Mouse (Mus musculus) T-cell, adult 2 months (primary cell): ENCODE data around the gene Tpd52l2.

ENCODE experiments used
- DNase-seq: peaks from one replicate; pipeline ENCODE4 v3.0.0; 2022; ENCODE audit warnings: low spot score

Gene Tpd52l2

GRCm38 (mm10) chr2:181487338-181488277 is 9.3 kb upstream of the Tpd52l2 start:
- DNase-seq = no peak

- peak; percentile 48 for DNase-seq
These were observed 5.3 kb upstream of the Tpd52l2 start for GRCm38 (mm10) chr2:181491432-181492205.

- no peak for DNase-seq
These were observed 4.7 kb upstream of the Tpd52l2 start for GRCm38 (mm10) chr2:181492206-181492605.

- no peak for DNase-seq
These were observed 3.6 kb upstream of the Tpd52l2 start, which contains the start of gene Abhd16b for GRCm38 (mm10) chr2:181493156-181493927. Gene Abhd16b (plus strand): TSS chr2:181493206.

GRCm38 (mm10) chr2:181494266-181494945 is 2.5 kb upstream of the Tpd52l2 start:
- DNase-seq = no peak

GRCm38 (mm10) chr2:181495845-181496244 is 1.1 kb upstream of the Tpd52l2 start:
- DNase-seq = peak; percentile 23

GRCm38 (mm10) chr2:181496281-181496680 is 661 bp upstream of the Tpd52l2 start:
- DNase-seq = peak; percentile 73

- DNase-seq = peak; percentile 73
These were observed 570 bp downstream of the Tpd52l2 start for GRCm38 (mm10) chr2:181497548-181497875.

GRCm38 (mm10) chr2:181498644-181499043 is 1.7 kb downstream of the Tpd52l2 start:
- DNase-seq = no peak

- DNase-seq = no peak
These were observed 12.2 kb downstream of the Tpd52l2 start for GRCm38 (mm10) chr2:181509191-181509590.

- DNase-seq = no peak
These were observed 14.3 kb downstream of the Tpd52l2 start for GRCm38 (mm10) chr2:181511231-181511630.

GRCm38 (mm10) chr2:181519201-181519600 is 22.3 kb downstream of the Tpd52l2 start:
- no peak for DNase-seq

GRCm38 (mm10) chr2:181520118-181520935 is 23.4 kb downstream of the Tpd52l2 start, which contains the start of gene Dnajc5:
Gene Dnajc5 (plus strand): TSS chr2:181520485.
- DNase-seq = peak; percentile 98

- DNase-seq = no peak
These were observed 23.9 kb downstream of the Tpd52l2 start for GRCm38 (mm10) chr2:181520936-181521227.

GRCm38 (mm10) chr2:181521491-181521890 is 24.5 kb downstream of the Tpd52l2 start:
- no peak for DNase-seq

- DNase-seq = peak; percentile 57
These were observed 25.9 kb downstream of the Tpd52l2 start for GRCm38 (mm10) chr2:181522811-181523210.

- no peak for DNase-seq
These were observed 28.6 kb downstream of the Tpd52l2 start for GRCm38 (mm10) chr2:181525526-181525925.

GRCm38 (mm10) chr2:181529076-181529475 is 32.1 kb downstream of the Tpd52l2 start:
- no peak for DNase-seq

GRCm38 (mm10) chr2:181532589-181532988 is 35.6 kb downstream of the Tpd52l2 start:
- DNase-seq = no peak

- no peak for DNase-seq
These were observed 39.5 kb downstream of the Tpd52l2 start for GRCm38 (mm10) chr2:181536410-181536809.
